Mouse (Mus musculus): ENCODE data around the gene Scd4. TPM values are rescaled to one million over a fixed set of nuclear protein-coding genes. Genes with fewer than 3 reads are reported as not detected.

Gene Scd4
- polyA plus RNA-seq, 1 experiment from 2014 or later: 0.29 TPM

- Histone ChIP-seq H3K4me1 (peaks cover 65% of the 10 kb centered on the region), H3K27ac (peak overlapping the region; percentile 99), H3K36me3 (replicated peaks) (peaks cover 41% of the 10 kb centered on the region), H3K9ac (peak overlapping the region; percentile 99), H3K9me3 (no peaks in the 10 kb centered on the region), H3K27me3 (no peaks in the 10 kb centered on the region), H3K4me3 (replicated peaks) (peak overlapping the region; percentile 89), H3K4me2 (peak overlapping the region; percentile 100)
- peak; percentile 98 for ATAC-seq (ENCODE audit: low FRiP score)
- under 1% methylated on average over 30 of the region's 31 CpGs for WGBS
These were observed 38.9 kb upstream of the Scd4 start for GRCm38 (mm10) chr19:44293769-44294551.

DNA sequence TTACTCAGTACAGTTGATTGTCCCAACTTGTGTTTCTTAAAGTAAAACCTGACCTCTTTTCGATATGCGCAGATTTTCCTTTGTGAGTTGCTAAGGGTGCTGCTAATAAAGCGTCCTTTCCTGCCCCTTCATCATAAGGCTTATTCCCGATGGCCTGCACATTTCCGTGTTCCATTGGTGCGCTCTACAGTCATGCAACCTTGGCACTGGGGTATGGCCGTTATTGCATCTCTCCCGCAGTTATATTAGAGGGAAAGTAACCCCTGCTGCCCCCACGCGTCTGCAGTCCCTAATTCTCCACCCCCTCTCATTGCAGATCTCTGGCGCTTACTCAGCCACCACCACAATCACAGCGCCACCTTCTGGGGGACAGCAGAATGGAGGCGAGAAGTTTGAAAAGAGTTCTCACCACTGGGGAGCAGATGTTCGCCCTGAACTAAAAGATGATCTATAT, 38.3 kb upstream of the Scd4 start:
- Histone ChIP-seq H3K9me3 (no peaks in the 10 kb centered on the region), H3K4me2 (peak overlapping the region; percentile 100), H3K9ac (peak overlapping the region; percentile 99), H3K36me3 (replicated peaks) (peaks cover 48% of the 10 kb centered on the region), H3K4me1 (peaks cover 70% of the 10 kb centered on the region), H3K27ac (peak overlapping the region; percentile 99), H3K4me3 (replicated peaks) (peak overlapping the region; percentile 89), H3K27me3 (no peaks in the 10 kb centered on the region)
- under 1% methylated on average over 14 of the region's 14 CpGs for WGBS
- peak; percentile 59 for ATAC-seq (ENCODE audit: low FRiP score)

GRCm38 (mm10) chr19:44295251-44295650, 37.6 kb upstream of the Scd4 start:
- Histone ChIP-seq H3K9ac (peak overlapping the region; percentile 99), H3K9me3 (no peaks in the 10 kb centered on the region), H3K27me3 (no peaks in the 10 kb centered on the region), H3K4me1 (peaks cover 72% of the 10 kb centered on the region), H3K4me3 (replicated peaks) (peak overlapping the region; percentile 89), H3K36me3 (replicated peaks) (peaks cover 54% of the 10 kb centered on the region), H3K27ac (peak overlapping the region; percentile 99), H3K4me2 (peak overlapping the region; percentile 100)
- WGBS: 6% methylated on average over 3 of the region's 3 CpGs
- no peak for ATAC-seq (ENCODE audit: low FRiP score)

- Histone ChIP-seq H3K9ac (peak overlapping the region; percentile 99), H3K27ac (peak overlapping the region; percentile 99), H3K36me3 (replicated peaks) (peaks cover 59% of the 10 kb centered on the region), H3K27me3 (no peaks in the 10 kb centered on the region), H3K9me3 (no peaks in the 10 kb centered on the region), H3K4me1 (peaks cover 75% of the 10 kb centered on the region), H3K4me2 (peak overlapping the region; percentile 100), H3K4me3 (replicated peaks) (peak overlapping the region; percentile 89)
- 0 out of 2 replicates have a peak, but pooled peaks have one; percentile 8 for ATAC-seq (ENCODE audit: low FRiP score)
- 5% methylated on average over 4 of the region's 4 CpGs for WGBS
These were observed 37.2 kb upstream of the Scd4 start for GRCm38 (mm10) chr19:44295741-44296140.

- Histone ChIP-seq H3K36me3 (replicated peaks) (peaks cover 63% of the 10 kb centered on the region), H3K4me3 (replicated peaks) (peak overlapping the region; percentile 89), H3K27me3 (no peaks in the 10 kb centered on the region), H3K27ac (peak overlapping the region; percentile 99; the same call in 1 of the 2 replicates), H3K9me3 (no peaks in the 10 kb centered on the region), H3K4me2 (peak overlapping the region; percentile 100), H3K4me1 (peaks cover 80% of the 10 kb centered on the region), H3K9ac (peak overlapping the region; percentile 99)
- no peak for ATAC-seq (ENCODE audit: low FRiP score)
- WGBS: 19% methylated on average over 7 of the region's 7 CpGs
These were observed 36.7 kb upstream of the Scd4 start for GRCm38 (mm10) chr19:44296186-44296585.

DNA sequence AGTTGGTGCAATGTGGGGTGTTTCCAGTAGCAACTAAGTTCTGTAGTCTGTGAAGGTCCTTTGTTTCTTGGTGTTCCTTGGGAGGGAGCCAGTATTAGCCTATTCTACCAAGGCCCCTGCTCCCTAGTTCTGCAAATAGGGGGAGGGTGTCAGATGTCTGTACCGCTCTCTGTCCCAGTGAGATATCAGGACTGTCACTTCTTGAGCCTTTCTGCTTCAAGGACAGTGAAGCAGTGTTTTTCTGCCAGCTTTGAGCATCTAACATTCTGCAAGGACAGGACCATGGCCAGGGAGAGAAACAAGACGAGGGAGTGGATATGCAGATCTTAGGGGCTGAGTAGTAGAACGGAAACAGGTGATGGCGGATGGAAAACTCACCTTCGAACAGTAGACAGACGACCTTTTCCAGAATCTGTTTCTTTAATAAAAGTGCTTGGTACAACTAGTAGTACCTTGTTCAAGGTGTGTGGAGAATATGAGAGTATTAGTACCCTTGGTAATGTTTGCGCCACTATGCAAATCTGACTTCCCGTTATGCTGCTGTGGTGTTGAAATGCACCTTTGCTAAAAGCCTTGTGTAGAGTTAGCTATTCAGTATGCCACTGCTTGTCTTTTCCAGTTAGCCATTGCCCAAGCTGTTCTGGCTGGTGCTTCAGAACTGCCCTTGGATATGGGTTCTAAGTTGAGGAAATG, 35.7 kb upstream of the Scd4 start:
- no peak overlapping the region; the same call in 1 of the 2 replicates for H3K27ac ChIP-seq
- H3K4me1 ChIP-seq: peaks cover 78% of the 10 kb centered on the region
- ATAC-seq (ENCODE audit: low FRiP score): no peak
- H3K9ac ChIP-seq: peak overlapping the region; percentile 99
- H3K4me2 ChIP-seq: peak overlapping the region; percentile 100
- H3K4me3 ChIP-seq (replicated peaks): peak overlapping the region; percentile 89
- peaks cover 74% of the 10 kb centered on the region for H3K36me3 ChIP-seq (replicated peaks)
- no peaks in the 10 kb centered on the region for H3K27me3 ChIP-seq
- WGBS: 62% methylated on average over 8 of the region's 8 CpGs
- no peaks in the 10 kb centered on the region for H3K9me3 ChIP-seq

DNA sequence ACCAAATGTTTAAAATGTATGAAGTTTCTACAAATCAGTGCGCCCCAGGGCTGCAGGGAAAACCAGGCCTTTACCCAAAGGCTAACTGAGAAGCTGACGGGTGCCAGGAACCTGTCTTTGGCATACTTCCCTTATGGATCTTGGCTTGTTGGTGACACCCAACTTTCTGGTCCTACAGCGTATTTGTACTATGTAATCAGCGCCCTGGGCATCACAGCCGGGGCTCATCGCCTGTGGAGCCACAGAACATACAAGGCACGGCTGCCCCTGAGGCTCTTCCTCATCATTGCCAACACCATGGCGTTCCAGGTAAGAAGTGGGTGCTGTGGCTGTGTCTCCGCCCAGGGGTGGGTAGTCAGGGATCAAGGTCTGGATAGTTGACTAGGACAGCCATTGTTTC, 35.0 kb upstream of the Scd4 start:
- Histone ChIP-seq H3K27me3 (no peaks in the 10 kb centered on the region), H3K9ac (peak overlapping the region; percentile 99), H3K27ac (no peak overlapping the region), H3K36me3 (replicated peaks) (peaks cover 80% of the 10 kb centered on the region), H3K4me1 (peaks cover 77% of the 10 kb centered on the region), H3K4me3 (replicated peaks) (peak overlapping the region; percentile 89), H3K4me2 (peak overlapping the region; percentile 100), H3K9me3 (no peaks in the 10 kb centered on the region)
- no peak for ATAC-seq (ENCODE audit: low FRiP score)
- 83% methylated on average over 9 of the region's 9 CpGs for WGBS

DNA sequence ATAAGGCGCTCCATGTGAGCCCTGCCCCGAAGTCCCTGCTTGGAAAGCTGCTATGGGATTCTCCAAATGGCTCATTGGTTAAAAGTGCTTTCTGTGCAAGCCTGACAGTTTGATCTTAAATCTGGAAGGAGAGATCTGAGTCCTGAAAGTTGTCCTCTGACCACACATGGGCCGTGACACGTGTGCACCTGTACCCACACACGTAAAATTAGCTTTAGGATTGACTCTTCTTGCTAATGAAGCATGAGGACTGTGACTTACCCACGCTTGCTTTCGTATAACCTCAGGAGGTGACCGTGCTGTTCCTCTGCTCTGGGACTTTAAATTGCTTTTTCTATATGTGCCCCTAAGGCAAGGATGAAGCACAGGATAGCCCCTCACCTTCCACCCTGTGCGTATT, 33.8 kb upstream of the Scd4 start:
- Histone ChIP-seq H3K4me1 (peaks cover 77% of the 10 kb centered on the region), H3K9ac (peak overlapping the region; percentile 99; the same call in 1 of the 2 replicates), H3K9me3 (no peaks in the 10 kb centered on the region), H3K36me3 (replicated peaks) (peaks cover 92% of the 10 kb centered on the region), H3K27ac (no peak overlapping the region), H3K4me3 (replicated peaks) (peak overlapping the region; percentile 89), H3K27me3 (no peaks in the 10 kb centered on the region), H3K4me2 (peak overlapping the region; percentile 100)
- ATAC-seq (ENCODE audit: low FRiP score): no peak
- 83% methylated on average over 9 of the region's 9 CpGs for WGBS

GRCm38 (mm10) chr19:44299902-44300301, 33.0 kb upstream of the Scd4 start:
- H3K27ac ChIP-seq: no peak overlapping the region
- H3K4me2 ChIP-seq: peak overlapping the region; percentile 5
- WGBS: 79% methylated on average over 6 of the region's 6 CpGs
- H3K27me3 ChIP-seq: no peaks in the 10 kb centered on the region
- peaks cover 82% of the 10 kb centered on the region for H3K4me1 ChIP-seq
- H3K4me3 ChIP-seq (replicated peaks): peak overlapping the region; percentile 10
- peaks cover 99% of the 10 kb centered on the region for H3K36me3 ChIP-seq (replicated peaks)
- peak overlapping the region; percentile 27; the same call in 1 of the 2 replicates for H3K9ac ChIP-seq
- ATAC-seq (ENCODE audit: low FRiP score): no peak
- no peaks in the 10 kb centered on the region for H3K9me3 ChIP-seq

- 0 out of 2 replicates have a peak overlapping the region, but pooled peaks have one; percentile 2 for H3K27ac ChIP-seq
- peaks cover 99% of the 10 kb centered on the region for H3K36me3 ChIP-seq (replicated peaks)
- H3K4me1 ChIP-seq: peaks cover 85% of the 10 kb centered on the region
- no peaks in the 10 kb centered on the region for H3K9me3 ChIP-seq
- peak overlapping the region; percentile 5; the same call in 1 of the 2 replicates for H3K4me2 ChIP-seq
- H3K4me3 ChIP-seq (replicated peaks): peak overlapping the region; percentile 10
- WGBS: 82% methylated on average over 7 of the region's 7 CpGs
- no peak for ATAC-seq (ENCODE audit: low FRiP score)
- no peaks in the 10 kb centered on the region for H3K27me3 ChIP-seq
- H3K9ac ChIP-seq: peak overlapping the region; percentile 27; the same call in 1 of the 2 replicates
These were observed 32.4 kb upstream of the Scd4 start for GRCm38 (mm10) chr19:44300520-44300919.

DNA sequence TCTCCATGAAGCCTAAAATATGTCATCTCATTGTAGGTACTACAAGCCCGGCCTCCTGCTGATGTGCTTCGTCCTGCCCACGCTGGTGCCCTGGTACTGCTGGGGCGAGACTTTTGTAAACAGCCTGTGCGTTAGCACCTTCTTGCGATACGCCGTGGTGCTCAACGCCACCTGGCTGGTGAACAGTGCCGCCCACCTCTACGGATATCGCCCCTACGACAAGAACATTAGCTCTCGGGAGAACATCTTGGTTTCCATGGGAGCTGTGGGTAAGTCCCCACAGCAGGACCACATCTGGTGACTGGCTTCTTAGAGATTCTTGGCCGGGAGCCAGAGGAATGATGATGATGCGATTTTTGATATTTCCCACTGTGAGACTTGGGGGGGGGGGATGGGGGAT, 31.7 kb upstream of the Scd4 start:
- WGBS: 81% methylated on average over 16 of the region's 16 CpGs
- H3K4me1 ChIP-seq: peaks cover 81% of the 10 kb centered on the region
- H3K9ac ChIP-seq: no peak overlapping the region
- no peak for ATAC-seq (ENCODE audit: low FRiP score)
- peaks cover 100% of the 10 kb centered on the region for H3K36me3 ChIP-seq (replicated peaks)
- H3K4me3 ChIP-seq (replicated peaks): no peak overlapping the region
- H3K4me2 ChIP-seq: no peak overlapping the region
- no peaks in the 10 kb centered on the region for H3K9me3 ChIP-seq
- no peaks in the 10 kb centered on the region for H3K27me3 ChIP-seq
- H3K27ac ChIP-seq: no peak overlapping the region

GRCm38 (mm10) chr19:44301671-44302305, 31.1 kb upstream of the Scd4 start:
- Histone ChIP-seq H3K27ac (no peak overlapping the region), H3K9me3 (no peaks in the 10 kb centered on the region), H3K27me3 (no peaks in the 10 kb centered on the region), H3K36me3 (replicated peaks) (peaks cover 100% of the 10 kb centered on the region), H3K9ac (no peak overlapping the region), H3K4me1 (peaks cover 76% of the 10 kb centered on the region), H3K4me2 (peak overlapping the region; percentile 8; the same call in 1 of the 2 replicates), H3K4me3 (replicated peaks) (no peak overlapping the region)
- WGBS: 86% methylated on average over 9 of the region's 9 CpGs
- ATAC-seq (ENCODE audit: low FRiP score): no peak

Data from forebrain, embryonic 12.5 days (tissue).